Mouse (Mus musculus): ENCODE data around the gene Pusl1. TPM values are rescaled to one million over a fixed set of nuclear protein-coding genes. Genes with fewer than 3 reads are reported as not detected.

Gene Pusl1
- total and polyA plus RNA-seq, 3 experiments: 16.6 to 135 (median 27.9) TPM

DNA sequence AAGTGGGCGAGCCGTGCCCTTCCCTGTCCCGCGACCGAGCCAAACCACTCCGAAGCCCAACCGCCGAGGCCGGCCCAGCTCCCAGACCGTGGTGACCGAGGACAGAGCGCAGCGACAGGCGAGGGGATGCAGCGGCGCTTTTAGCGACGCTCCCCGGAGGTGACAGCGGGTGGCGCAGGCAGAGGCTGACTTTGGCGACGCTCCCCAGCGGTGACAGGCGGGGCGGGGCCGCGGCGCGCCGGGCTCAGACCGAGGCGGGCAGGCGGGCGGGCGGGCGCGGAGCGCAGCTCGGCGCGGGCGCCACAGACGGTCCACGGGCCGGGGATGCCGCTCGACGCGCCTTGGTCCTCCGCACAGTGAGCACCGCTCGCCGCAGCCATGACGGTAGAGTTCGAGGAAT is 436 bp upstream of the Pusl1 start:
- no peaks in the 10 kb centered on the region for H3K9me3 ChIP-seq (replicated peaks)
- H3K36me3 ChIP-seq (replicated peaks): peaks cover 69% of the 10 kb centered on the region
- ATAC-seq (ENCODE audit: extremely low read depth, insufficient number of reproducible peaks, low FRiP score, poor library complexity, severe bottlenecking): peak; percentile 24
- no peak for TF ChIP-seq TAL1 (conservative IDR thresholded peaks at IDR 0.05; ENCODE audit: low read depth, low read length)
- TF ChIP-seq GATA2 (IDR thresholded peaks at IDR 0.05; ENCODE audit: borderline replicate concordance, low read depth, low read length): no peak
- TF ChIP-seq GATA1 (IDR thresholded peaks at IDR 0.05; ENCODE audit: borderline replicate concordance, low read length): no peak
- TF ChIP-seq CTCF (IDR thresholded peaks at IDR 0.05; ENCODE audit: low read depth, low read length): no peak
- no peak for TF ChIP-seq POLR2AphosphoS5 (IDR thresholded peaks at IDR 0.05; ENCODE audit: insufficient replicate concordance, low read depth, low read length)
- H3K4me1 ChIP-seq (ENCODE audit: insufficient read depth, low read depth, low read length): peaks cover 62% of the 10 kb centered on the region
- peak; percentile 86 for DNase-seq (ENCODE audit: low spot score)
- H3K27me3 ChIP-seq (ENCODE audit: insufficient read depth, low read length): no peaks in the 10 kb centered on the region
- H3K4me3 ChIP-seq (ENCODE audit: low read depth, low read length): peak overlapping the region; percentile 90

DNA sequence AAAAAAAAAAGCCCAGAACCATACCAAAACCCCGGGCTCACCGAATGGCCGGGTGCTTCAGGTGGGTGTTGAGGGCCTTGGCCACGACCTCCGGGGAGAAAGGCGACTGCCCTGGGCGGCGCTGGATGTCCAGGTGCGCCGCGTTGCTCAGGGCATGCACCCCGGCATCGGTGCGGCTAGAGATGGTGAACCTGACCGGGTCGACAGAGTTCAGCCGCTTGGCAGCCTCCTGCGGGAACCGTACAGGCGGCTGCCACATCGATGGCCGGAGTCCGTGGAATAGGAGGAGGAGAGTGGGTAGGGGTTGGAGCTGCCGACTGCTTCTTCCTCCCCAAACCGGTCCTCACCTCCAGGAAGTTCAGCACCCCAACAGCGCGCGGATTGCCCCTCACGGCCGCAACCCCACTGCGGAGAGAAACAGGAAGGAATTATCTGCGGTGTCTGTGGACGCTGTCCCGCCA is 540 bp downstream of the Pusl1 start:
- H3K36me3 ChIP-seq (replicated peaks): peaks cover 69% of the 10 kb centered on the region

DNA sequence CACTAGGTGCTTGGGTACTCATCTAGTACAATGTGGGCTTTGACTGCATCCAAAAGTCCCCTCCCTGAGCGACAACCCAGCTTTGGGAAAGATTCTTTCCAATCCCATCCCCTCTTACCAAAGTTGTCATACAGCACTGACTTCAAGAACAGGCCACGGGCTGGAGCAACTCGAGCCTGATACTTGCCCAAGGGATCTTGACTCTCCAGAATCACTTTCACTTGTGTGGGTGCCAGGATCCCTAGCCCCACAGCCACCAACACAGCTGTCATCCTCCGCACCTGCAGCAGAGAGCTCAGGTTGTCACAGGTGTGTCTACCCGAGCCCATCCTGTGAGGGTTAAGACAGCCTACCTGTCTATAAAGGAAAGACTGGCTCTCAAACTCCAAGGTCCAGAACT is 2.3 kb downstream of the Pusl1 start:
- H3K4me3 ChIP-seq (ENCODE audit: low read depth, low read length): no peak overlapping the region
- no peak for ATAC-seq (ENCODE audit: extremely low read depth, insufficient number of reproducible peaks, low FRiP score, poor library complexity, severe bottlenecking)
- peaks cover 53% of the 10 kb centered on the region for H3K4me1 ChIP-seq (ENCODE audit: insufficient read depth, low read depth, low read length)
- no peaks in the 10 kb centered on the region for H3K27me3 ChIP-seq (ENCODE audit: insufficient read depth, low read length)
- DNase-seq (ENCODE audit: low spot score): no peak
- TF ChIP-seq POLR2AphosphoS5 (IDR thresholded peaks at IDR 0.05; ENCODE audit: insufficient replicate concordance, low read depth, low read length): no peak
- no peak for TF ChIP-seq GATA1 (IDR thresholded peaks at IDR 0.05; ENCODE audit: borderline replicate concordance, low read length)
- TF ChIP-seq GATA2 (IDR thresholded peaks at IDR 0.05; ENCODE audit: borderline replicate concordance, low read depth, low read length): no peak
- TF ChIP-seq TAL1 (conservative IDR thresholded peaks at IDR 0.05; ENCODE audit: low read depth, low read length): no peak
- TF ChIP-seq CTCF (IDR thresholded peaks at IDR 0.05; ENCODE audit: low read depth, low read length): no peak
- peaks cover 68% of the 10 kb centered on the region for H3K36me3 ChIP-seq (replicated peaks)
- no peaks in the 10 kb centered on the region for H3K9me3 ChIP-seq (replicated peaks)

More for the DNA sequence above, 540 bp downstream of the Pusl1 start:
- Histone ChIP-seq H3K27me3 (ENCODE audit: insufficient read depth, low read length) (no peaks in the 10 kb centered on the region), H3K9me3 (replicated peaks) (no peaks in the 10 kb centered on the region), H3K4me3 (ENCODE audit: low read depth, low read length) (peak overlapping the region; percentile 90), H3K4me1 (ENCODE audit: insufficient read depth, low read depth, low read length) (peaks cover 66% of the 10 kb centered on the region)
- DNase-seq (ENCODE audit: low spot score) (no peak), ATAC-seq (ENCODE audit: extremely low read depth, insufficient number of reproducible peaks, low FRiP score, poor library complexity, severe bottlenecking) (no peak)
- TF ChIP-seq TAL1 (conservative IDR thresholded peaks at IDR 0.05; ENCODE audit: low read depth, low read length) (no peak), GATA2 (IDR thresholded peaks at IDR 0.05; ENCODE audit: borderline replicate concordance, low read depth, low read length) (no peak), POLR2AphosphoS5 (IDR thresholded peaks at IDR 0.05; ENCODE audit: insufficient replicate concordance, low read depth, low read length) (no peak), GATA1 (IDR thresholded peaks at IDR 0.05; ENCODE audit: borderline replicate concordance, low read length) (no peak), CTCF (IDR thresholded peaks at IDR 0.05; ENCODE audit: low read depth, low read length) (no peak)

DNA sequence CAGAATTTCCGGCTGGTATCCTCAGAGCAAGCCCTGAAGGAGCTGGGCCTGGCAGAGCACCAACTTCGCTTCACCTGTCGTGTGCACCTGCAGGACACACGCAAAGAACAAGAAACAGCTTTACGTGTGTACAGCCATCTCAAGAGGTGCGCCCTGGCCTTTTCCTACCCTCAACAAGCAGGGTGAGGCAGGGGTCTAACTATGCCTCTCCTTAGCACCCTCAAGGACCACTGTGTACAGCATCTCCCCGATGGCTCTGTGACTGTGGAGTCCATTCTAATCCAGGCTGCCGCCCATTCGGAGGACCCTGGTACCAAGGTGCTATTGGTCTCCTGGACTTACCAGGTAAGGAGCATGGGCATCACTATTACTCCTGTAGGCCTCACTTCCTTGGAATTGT is 3.4 kb downstream of the Pusl1 start:
- H3K27me3 ChIP-seq (ENCODE audit: insufficient read depth, low read length): no peaks in the 10 kb centered on the region
- H3K9me3 ChIP-seq (replicated peaks): no peaks in the 10 kb centered on the region
- DNase-seq (ENCODE audit: low spot score) (no peak), ATAC-seq (ENCODE audit: extremely low read depth, insufficient number of reproducible peaks, low FRiP score, poor library complexity, severe bottlenecking) (no peak)
- H3K4me1 ChIP-seq (ENCODE audit: insufficient read depth, low read depth, low read length): peaks cover 42% of the 10 kb centered on the region
- H3K4me3 ChIP-seq (ENCODE audit: low read depth, low read length): no peak overlapping the region
- H3K36me3 ChIP-seq (replicated peaks): peaks cover 75% of the 10 kb centered on the region
- TF ChIP-seq POLR2AphosphoS5 (IDR thresholded peaks at IDR 0.05; ENCODE audit: insufficient replicate concordance, low read depth, low read length) (no peak), GATA2 (IDR thresholded peaks at IDR 0.05; ENCODE audit: borderline replicate concordance, low read depth, low read length) (no peak), GATA1 (IDR thresholded peaks at IDR 0.05; ENCODE audit: borderline replicate concordance, low read length) (no peak), TAL1 (conservative IDR thresholded peaks at IDR 0.05; ENCODE audit: low read depth, low read length) (no peak), CTCF (IDR thresholded peaks at IDR 0.05; ENCODE audit: low read depth, low read length) (no peak)

DNA sequence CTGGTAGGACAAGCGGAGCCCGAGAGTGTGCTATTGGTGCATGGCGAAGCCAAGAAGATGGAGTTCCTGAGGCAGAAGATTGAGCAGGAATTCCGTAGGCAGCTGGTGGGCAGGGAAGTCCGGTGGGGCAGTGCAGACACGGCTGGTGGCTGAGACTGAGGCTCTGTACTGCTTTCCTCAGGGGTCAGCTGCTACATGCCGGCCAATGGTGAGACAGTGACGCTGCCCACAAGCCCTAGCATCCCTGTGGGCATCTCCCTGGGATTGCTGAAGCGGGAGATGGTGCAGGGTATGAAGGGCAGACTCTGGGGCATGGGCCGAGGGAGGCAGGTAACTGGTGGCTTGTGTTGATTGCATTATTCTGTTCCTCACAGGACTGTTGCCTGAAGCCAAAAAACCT is 3.9 kb downstream of the Pusl1 start:
- peaks cover 79% of the 10 kb centered on the region for H3K36me3 ChIP-seq (replicated peaks)

DNA sequence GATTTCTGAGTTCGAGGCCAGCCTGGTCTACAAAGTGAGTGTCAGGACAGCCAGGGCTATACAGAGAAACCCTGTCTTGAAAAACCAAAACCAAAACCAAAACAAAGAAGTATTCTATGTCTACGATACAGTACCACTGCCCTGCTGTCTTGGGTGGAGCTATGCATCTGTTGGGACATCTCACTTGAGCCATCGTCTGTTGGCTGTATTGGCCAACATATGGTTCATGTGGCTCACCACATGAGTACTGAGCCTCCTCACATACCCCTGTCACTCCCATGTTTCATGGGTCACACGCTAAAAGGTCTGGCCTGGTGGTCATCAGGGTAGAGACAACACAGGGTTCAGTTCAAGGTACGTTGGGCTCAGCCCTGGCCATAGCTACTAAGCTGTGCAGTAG is 5.3 kb downstream of the Pusl1 start:
- Histone ChIP-seq H3K4me1 (ENCODE audit: insufficient read depth, low read depth, low read length) (peaks cover 30% of the 10 kb centered on the region), H3K9me3 (replicated peaks) (no peaks in the 10 kb centered on the region), H3K36me3 (replicated peaks) (peaks cover 84% of the 10 kb centered on the region), H3K27me3 (ENCODE audit: insufficient read depth, low read length) (no peaks in the 10 kb centered on the region), H3K4me3 (ENCODE audit: low read depth, low read length) (no peak overlapping the region)
- DNase-seq (ENCODE audit: low spot score): no peak
- no peak for ATAC-seq (ENCODE audit: extremely low read depth, insufficient number of reproducible peaks, low FRiP score, poor library complexity, severe bottlenecking)
- no peak for TF ChIP-seq GATA1 (IDR thresholded peaks at IDR 0.05; ENCODE audit: borderline replicate concordance, low read length)
- no peak for TF ChIP-seq CTCF (IDR thresholded peaks at IDR 0.05; ENCODE audit: low read depth, low read length)
- no peak for TF ChIP-seq GATA2 (IDR thresholded peaks at IDR 0.05; ENCODE audit: borderline replicate concordance, low read depth, low read length)
- no peak for TF ChIP-seq POLR2AphosphoS5 (IDR thresholded peaks at IDR 0.05; ENCODE audit: insufficient replicate concordance, low read depth, low read length)
- TF ChIP-seq TAL1 (conservative IDR thresholded peaks at IDR 0.05; ENCODE audit: low read depth, low read length): no peak

More for the DNA sequence above, 3.9 kb downstream of the Pusl1 start:
- H3K9me3 ChIP-seq (replicated peaks): no peaks in the 10 kb centered on the region
- no peak overlapping the region for H3K4me3 ChIP-seq (ENCODE audit: low read depth, low read length)
- peaks cover 37% of the 10 kb centered on the region for H3K4me1 ChIP-seq (ENCODE audit: insufficient read depth, low read depth, low read length)
- ATAC-seq (ENCODE audit: extremely low read depth, insufficient number of reproducible peaks, low FRiP score, poor library complexity, severe bottlenecking) (no peak), DNase-seq (ENCODE audit: low spot score) (no peak)
- no peak for TF ChIP-seq GATA2 (IDR thresholded peaks at IDR 0.05; ENCODE audit: borderline replicate concordance, low read depth, low read length)
- no peak for TF ChIP-seq POLR2AphosphoS5 (IDR thresholded peaks at IDR 0.05; ENCODE audit: insufficient replicate concordance, low read depth, low read length)
- no peaks in the 10 kb centered on the region for H3K27me3 ChIP-seq (ENCODE audit: insufficient read depth, low read length)
